Mouse (Mus musculus) midbrain, embryonic 11.5 days (tissue): ENCODE results near the gene Eed. TPM values are rescaled to one million over a fixed set of nuclear protein-coding genes. Genes with fewer than 3 reads are reported as not detected.
"Not testable (repeated sequence)": the region's sequence is repeated elsewhere in the genome, so short reads cannot be mapped to it uniquely, and the experiment has no call there.

Source experiments
- ATAC-seq: fragments of 200-750 bp; cut with Nextera tagmentation; 2 replicates; pipeline ENCODE4 v1.8.0; 2017; ENCODE audit warnings: moderate TSS enrichment, moderate library complexity; ENCODE audit not compliant: low FRiP score
- DNase-seq: peaks from one replicate; pipeline ENCODE4 v3.0.0; 2015; ENCODE audit warnings: low spot score; ENCODE audit errors: missing footprints
- H3K27ac ChIP-seq: fragments of 300-500 bp; sonication (generic); 2 replicates; pipeline ENCODE4 v1.5.1; 2014; ENCODE audit warnings: low read depth, low read length
- H3K27me3 ChIP-seq: fragments of 300-500 bp; sonication (generic); 2 replicates; pipeline ENCODE4 v1.6.1; 2014; ENCODE audit warnings: mild to moderate bottlenecking, low read length, moderate library complexity, mixed read lengths; ENCODE audit not compliant: control insufficient read depth, insufficient read depth
- H3K36me3 ChIP-seq: fragments of 300-500 bp; sonication (generic); 2 replicates; pipeline ENCODE4 v1.6.1; 2014; ENCODE audit warnings: mild to moderate bottlenecking, low read length, moderate library complexity, mixed read lengths; ENCODE audit not compliant: control insufficient read depth, insufficient read depth
- H3K4me1 ChIP-seq: fragments of 300-500 bp; sonication (generic); 2 replicates; pipeline ENCODE4 v1.6.1; 2014; ENCODE audit warnings: low read length; ENCODE audit not compliant: control insufficient read depth, insufficient read depth
- H3K4me2 ChIP-seq: fragments of 300-500 bp; sonication (generic); 2 replicates; pipeline ENCODE4 v1.6.1; 2014; ENCODE audit warnings: mild to moderate bottlenecking, moderate library complexity
- H3K4me3 ChIP-seq: fragments of 300-500 bp; sonication (generic); 2 replicates; pipeline ENCODE4 v1.5.1; 2014; ENCODE audit warnings: low read depth, low read length
- H3K9ac ChIP-seq: fragments of 300-500 bp; sonication (generic); 2 replicates; pipeline ENCODE4 v1.6.1; 2014; ENCODE audit warnings: low read length
- H3K9me3 ChIP-seq: fragments of 300-500 bp; sonication (generic); 2 replicates; pipeline ENCODE4 v1.6.1; 2016; ENCODE audit warnings: low read length; ENCODE audit not compliant: control insufficient read depth
- WGBS: fragments of 180-500 bp; shearing (Covaris S2); extraction: QIAGEN DNeasy Blood & Tissue Kit; methylation state at CpG from one replicate; pipeline ENCODE4 v1.1.7; 2014; 5-methylcytosine and 5-hydroxymethylcytosine counted together
- polyA plus RNA-seq: library from polyadenylated mRNA; unstranded; fragments of >200 nt; fragmentation: Nextera tagmentation; extraction: Ambion mirVana; gene quantifications from 2 replicates; pipeline ENCODE4 v1.2.1, GENCODE M21; 2014

The Eed gene
- polyA plus RNA-seq, 1 experiment from 2014 or later = 82.8 TPM

DNA sequence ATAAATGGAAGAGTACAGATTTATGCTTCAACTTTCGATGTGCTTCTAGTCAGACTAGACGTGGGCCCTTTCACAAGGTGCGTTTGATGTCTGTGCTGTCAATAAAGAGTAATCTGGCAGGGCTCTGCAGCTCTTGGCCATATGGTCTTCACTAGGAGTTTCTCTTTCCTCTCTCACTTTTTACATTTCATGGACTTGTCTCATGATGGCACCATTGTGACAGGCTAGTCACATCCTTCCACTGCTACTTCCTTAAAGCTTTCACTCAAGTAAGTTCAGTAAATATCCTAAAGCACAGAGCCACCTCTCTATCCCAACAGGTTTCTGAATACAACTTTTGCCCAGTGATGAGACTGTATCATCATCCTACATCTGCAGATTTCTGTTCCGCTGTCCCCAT is 35.7 kb upstream of the Eed start:
- ATAC-seq (no peak), DNase-seq (no peak)
- Histone ChIP-seq H3K27me3 (no peaks in the 10 kb centered on the region), H3K4me3 (no peak overlapping the region), H3K27ac (no peak overlapping the region), H3K4me1 (peaks cover 3% of the 10 kb centered on the region), H3K9me3 (no peaks in the 10 kb centered on the region), H3K9ac (no peak overlapping the region), H3K4me2 (no peak overlapping the region), H3K36me3 (no peaks in the 10 kb centered on the region)
- 77% methylated on average over 4 of the region's 4 CpGs for WGBS

DNA sequence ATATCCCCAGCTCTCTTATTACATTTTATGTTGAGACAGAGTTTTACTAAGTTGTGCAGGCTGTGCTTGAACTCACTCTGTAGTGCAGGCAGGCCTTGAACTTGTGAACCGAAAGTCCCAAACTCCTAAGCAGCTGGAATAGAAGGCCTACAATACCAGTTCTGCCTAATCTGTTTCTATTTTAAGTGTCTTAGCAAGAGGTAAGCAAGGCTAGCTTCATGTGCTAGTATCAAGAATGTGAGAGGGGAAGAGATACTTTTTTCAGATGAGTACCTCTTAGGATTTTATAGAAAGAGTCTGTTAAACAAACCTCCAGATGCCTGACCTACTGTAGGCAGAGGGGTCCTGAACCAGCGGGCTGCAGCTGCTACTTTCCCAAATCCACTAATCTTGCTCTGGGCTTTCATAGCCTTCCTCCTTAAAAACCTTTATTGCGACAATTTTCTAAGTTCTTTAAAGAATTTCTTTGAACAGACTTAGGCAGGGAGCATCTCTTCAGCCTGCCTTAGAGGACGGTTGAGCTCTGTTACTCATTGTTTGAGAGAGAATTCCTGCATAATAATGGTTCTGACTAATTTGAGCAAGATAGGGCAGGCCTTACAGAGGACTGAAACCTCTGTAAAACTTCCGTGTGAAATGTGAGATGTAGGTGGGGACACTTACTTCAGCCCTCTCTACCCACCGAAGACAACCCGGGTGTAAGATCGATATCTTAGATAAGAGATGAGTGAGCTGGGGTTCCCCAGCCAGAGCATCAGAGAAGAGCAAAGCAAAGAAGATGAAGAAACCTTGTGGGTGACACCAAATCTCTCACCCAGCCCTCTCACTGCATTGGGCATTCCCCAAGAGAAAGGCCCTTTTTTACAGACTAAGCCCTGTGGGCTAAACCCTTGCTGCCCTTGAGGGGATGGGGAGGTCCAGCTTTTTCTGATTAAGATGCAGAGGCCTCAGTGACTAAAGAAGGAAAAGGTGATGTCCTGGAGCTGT is 26.2 kb upstream of the Eed start:
- no peak for ATAC-seq
- 48% methylated on average over 8 of the region's 8 CpGs for WGBS
- Histone ChIP-seq H3K4me3 (no peak overlapping the region), H3K27ac (no peak overlapping the region), H3K36me3 (no peaks in the 10 kb centered on the region), H3K4me1 (no peaks in the 10 kb centered on the region), H3K4me2 (no peak overlapping the region), H3K9ac (no peak overlapping the region), H3K27me3 (no peaks in the 10 kb centered on the region), H3K9me3 (no peaks in the 10 kb centered on the region)
- no peak for DNase-seq

DNA sequence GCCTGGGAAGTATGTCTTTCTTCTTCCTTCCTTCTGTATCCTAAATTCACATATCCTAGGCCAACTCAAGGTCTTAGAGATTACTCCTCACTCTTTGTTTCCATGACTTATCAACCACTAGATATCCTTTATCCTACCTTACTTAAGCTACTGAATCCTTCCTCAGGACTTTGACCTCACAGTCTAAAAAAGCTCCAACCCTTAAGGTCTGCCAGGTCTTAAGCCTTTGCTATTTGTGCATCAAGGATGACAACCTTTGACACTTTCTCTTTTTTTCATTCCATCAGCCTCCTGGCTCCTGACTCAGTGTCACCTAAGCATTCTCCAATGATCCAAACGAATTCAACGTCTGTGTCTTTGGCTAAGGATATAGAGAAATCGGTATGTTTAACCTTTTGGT is 24.0 kb upstream of the Eed start:
- H3K4me1 ChIP-seq = no peaks in the 10 kb centered on the region
- no peaks in the 10 kb centered on the region for H3K27me3 ChIP-seq
- 90% methylated on average over 3 of the region's 3 CpGs for WGBS
- no peak for ATAC-seq
- no peak overlapping the region for H3K9ac ChIP-seq
- H3K27ac ChIP-seq = no peak overlapping the region
- no peaks in the 10 kb centered on the region for H3K9me3 ChIP-seq
- no peaks in the 10 kb centered on the region for H3K36me3 ChIP-seq
- H3K4me3 ChIP-seq = no peak overlapping the region
- DNase-seq = no peak
- H3K4me2 ChIP-seq = no peak overlapping the region

DNA sequence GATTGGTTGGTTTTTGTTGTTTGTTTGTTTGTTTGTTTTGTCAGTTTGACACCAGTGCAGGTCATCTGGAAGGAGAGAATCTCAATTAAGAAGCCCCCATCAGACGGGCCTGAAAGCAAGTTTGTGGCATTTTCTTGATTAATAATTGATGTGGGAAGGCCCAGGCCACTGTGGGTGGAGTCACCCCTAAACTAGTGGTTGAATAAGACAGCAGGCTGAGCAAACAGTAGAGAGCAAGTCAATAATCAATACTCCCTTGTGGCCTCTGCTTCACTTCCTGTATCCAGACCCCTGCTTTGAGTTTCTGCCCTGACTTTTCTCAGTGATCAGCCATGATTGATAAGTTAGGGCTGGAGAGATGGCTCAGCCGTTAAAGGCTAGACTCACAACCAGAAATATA is 21.6 kb upstream of the Eed start:
- H3K36me3 ChIP-seq = no peaks in the 10 kb centered on the region
- H3K9me3 ChIP-seq = no peaks in the 10 kb centered on the region
- no peak overlapping the region for H3K9ac ChIP-seq
- DNase-seq = no peak
- 87% methylated on average over 2 of the region's 2 CpGs for WGBS
- no peaks in the 10 kb centered on the region; the same call in 1 of the 2 replicates for H3K4me1 ChIP-seq
- ATAC-seq = no peak
- H3K4me3 ChIP-seq = no peak overlapping the region
- H3K4me2 ChIP-seq = no peak overlapping the region
- no peaks in the 10 kb centered on the region for H3K27me3 ChIP-seq
- no peak overlapping the region for H3K27ac ChIP-seq

DNA sequence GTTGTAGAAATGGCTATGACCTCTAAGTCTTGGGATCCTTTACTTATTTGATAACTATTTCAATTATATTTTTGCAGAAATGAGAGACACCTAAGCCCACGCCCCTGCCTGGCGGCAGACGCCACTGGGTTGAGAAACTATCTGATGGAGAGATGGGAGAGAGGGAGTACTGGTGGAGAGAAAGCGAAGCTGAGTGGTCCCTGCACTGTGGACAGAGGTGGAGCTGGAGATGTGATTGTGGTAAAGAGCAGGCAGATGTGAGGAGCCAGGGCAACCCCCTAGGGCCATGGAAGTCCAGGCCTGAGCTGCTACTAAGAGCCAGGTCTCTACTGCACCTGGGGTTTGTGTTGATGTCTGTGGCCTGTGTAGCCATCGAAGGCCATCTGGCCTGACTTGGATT is 18.7 kb upstream of the Eed start:
- Histone ChIP-seq H3K4me3 (no peak overlapping the region), H3K9ac (no peak overlapping the region)
- 90% methylated on average over 5 of the region's 5 CpGs for WGBS

DNA sequence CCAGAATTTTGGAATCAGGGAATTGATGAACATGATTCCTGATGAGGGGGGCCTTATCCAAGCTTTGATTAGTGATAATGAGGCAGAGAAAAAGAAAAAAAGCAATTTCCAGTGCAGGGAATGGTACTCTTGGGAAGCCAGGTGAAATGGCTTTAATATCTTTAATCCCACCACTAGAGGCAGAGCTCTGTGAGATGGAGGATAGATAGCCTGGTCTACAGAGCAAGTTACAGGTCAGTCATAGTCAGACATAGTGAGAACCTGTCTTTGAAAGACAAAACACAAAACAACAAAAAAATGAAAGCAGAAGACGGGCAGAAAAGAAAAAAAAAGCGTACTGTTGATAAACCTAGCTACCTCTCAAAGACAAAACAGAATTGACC is 17.8 kb upstream of the Eed start:
- Histone ChIP-seq H3K4me3 (no peak overlapping the region), H3K27me3 (no peaks in the 10 kb centered on the region), H3K9me3 (no peaks in the 10 kb centered on the region), H3K27ac (no peak overlapping the region), H3K4me2 (peak overlapping the region; percentile 27; the same call in 1 of the 2 replicates), H3K9ac (no peak overlapping the region), H3K4me1 (no peaks in the 10 kb centered on the region; the same call in 1 of the 2 replicates), H3K36me3 (no peaks in the 10 kb centered on the region)
- WGBS = 81% methylated on average over 2 of the region's 2 CpGs
- peak; percentile 74 for ATAC-seq
- DNase-seq = peak; percentile 85

More for the DNA sequence above, 18.7 kb upstream of the Eed start:
- Histone ChIP-seq H3K4me1 (no peaks in the 10 kb centered on the region; the same call in 1 of the 2 replicates), H3K27ac (no peak overlapping the region), H3K9me3 (no peaks in the 10 kb centered on the region), H3K4me2 (no peak overlapping the region), H3K36me3 (no peaks in the 10 kb centered on the region), H3K27me3 (no peaks in the 10 kb centered on the region)
- no peak for ATAC-seq
- DNase-seq = no peak

DNA sequence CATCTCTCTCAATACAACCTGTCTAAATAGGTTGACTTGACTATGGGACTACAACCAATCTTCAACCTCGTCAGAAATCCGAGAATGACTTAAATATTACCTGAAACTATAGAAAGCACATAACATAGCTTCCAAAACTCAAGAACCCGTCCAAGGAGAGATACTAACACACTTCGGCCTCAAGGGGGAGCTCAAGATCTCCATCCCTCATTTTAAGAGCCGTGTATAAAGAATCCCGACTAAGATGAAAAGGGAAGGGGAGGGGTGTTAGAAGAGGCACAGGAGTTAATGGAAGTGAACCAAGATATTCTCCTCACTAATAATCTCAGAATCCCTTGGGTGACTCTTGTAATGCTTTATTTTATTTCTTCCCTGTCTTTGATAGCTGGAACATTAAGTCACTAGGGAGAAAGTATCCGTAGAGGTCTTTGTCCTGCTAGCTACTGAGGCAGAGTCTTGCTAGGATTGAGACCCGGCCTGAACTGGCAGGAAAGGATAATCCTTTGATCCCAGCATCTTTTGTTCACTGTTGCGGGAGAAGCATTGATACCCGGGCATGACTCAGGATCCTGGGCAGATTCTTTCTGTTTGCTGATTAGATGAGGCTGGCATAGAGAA is 17.3 kb upstream of the Eed start:
- no peak overlapping the region for H3K27ac ChIP-seq

DNA sequence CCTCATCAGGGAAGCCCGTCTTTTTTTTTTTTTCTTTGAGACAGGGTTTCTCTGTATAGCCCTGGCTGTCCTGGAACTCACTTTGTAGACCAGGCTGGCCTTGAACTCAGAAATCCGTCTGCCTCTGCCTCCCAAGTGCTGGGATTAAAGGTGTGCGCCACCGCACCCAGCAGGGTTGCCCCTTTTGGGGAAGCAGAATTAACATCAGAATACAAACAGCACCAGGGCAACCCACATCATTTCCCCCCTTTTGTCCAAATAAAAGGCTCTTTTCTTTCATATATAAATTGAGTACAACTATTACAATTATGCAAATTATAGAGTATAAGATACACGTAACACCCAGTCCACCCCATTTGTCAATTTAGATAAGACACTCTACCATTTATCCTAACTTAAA is 16.7 kb upstream of the Eed start:
- not testable (repeated sequence) for H3K9me3 ChIP-seq, ATAC-seq, H3K4me3 ChIP-seq, H3K36me3 ChIP-seq, H3K27me3 ChIP-seq, H3K4me1 ChIP-seq, H3K9ac ChIP-seq, H3K27ac ChIP-seq, H3K4me2 ChIP-seq, DNase-seq
- 27% methylated on average over 5 of the region's 5 CpGs for WGBS

More for the DNA sequence above, 17.3 kb upstream of the Eed start:
- no peak overlapping the region for H3K4me3 ChIP-seq
- peak; percentile 97 for DNase-seq
- peak overlapping the region; percentile 27; the same call in 1 of the 2 replicates for H3K4me2 ChIP-seq
- no peaks in the 10 kb centered on the region for H3K36me3 ChIP-seq
- no peaks in the 10 kb centered on the region; the same call in 1 of the 2 replicates for H3K4me1 ChIP-seq
- H3K9me3 ChIP-seq = no peaks in the 10 kb centered on the region
- 4% methylated on average over 10 of the region's 10 CpGs for WGBS
- no peak overlapping the region for H3K9ac ChIP-seq
- H3K27me3 ChIP-seq = no peaks in the 10 kb centered on the region
- ATAC-seq = peak; percentile 82

DNA sequence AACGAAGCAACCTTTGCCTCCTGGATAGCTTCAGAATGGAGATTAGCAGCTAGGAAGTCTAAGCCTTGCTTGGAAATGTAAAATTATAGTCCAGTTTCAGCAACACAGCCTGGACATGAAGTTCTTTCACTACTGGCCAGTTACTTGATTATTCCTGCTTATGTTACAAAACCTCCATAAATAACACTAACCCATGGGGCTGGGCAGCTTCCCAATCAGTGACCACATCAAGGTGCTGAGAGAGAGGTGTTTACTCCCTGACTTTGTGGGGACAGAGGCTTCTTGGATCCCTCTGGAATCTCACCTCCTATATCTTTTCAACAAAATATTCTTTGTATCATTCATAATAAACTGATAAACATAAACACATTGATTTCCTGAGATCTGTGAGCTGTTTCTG is 12.3 kb upstream of the Eed start:
- H3K27me3 ChIP-seq = no peaks in the 10 kb centered on the region
- DNase-seq (no peak), ATAC-seq (no peak)
- H3K9ac ChIP-seq = no peak overlapping the region
- no peak overlapping the region for H3K27ac ChIP-seq
- H3K4me2 ChIP-seq = no peak overlapping the region
- no peaks in the 10 kb centered on the region for H3K9me3 ChIP-seq
- no peak overlapping the region for H3K4me3 ChIP-seq
- H3K4me1 ChIP-seq = no peaks in the 10 kb centered on the region
- WGBS = 89% methylated on average over 1 of the region's 1 CpGs
- H3K36me3 ChIP-seq = no peaks in the 10 kb centered on the region
